Mouse (Mus musculus): ENCODE results near the gene Mylip.
A peak's percentile ranks its signal among the peaks of the same experiment; 100 is the strongest.

Gene Mylip

GRCm38 (mm10) chr13:45389448-45390311 is at the start of gene Mylip:
Gene Mylip (plus strand): TSS chr13:45389742.
- peak; percentile 99 for DNase-seq

GRCm38 (mm10) chr13:45341991-45342390 is 47.6 kb upstream of the Mylip start:
- no peak for DNase-seq

- no peak for DNase-seq
Observed at GRCm38 (mm10) chr13:45343541-45343940, 46.0 kb upstream of the Mylip start.

- DNase-seq: no peak
Observed at GRCm38 (mm10) chr13:45343966-45344365, 45.6 kb upstream of the Mylip start.

- DNase-seq: no peak
Observed at GRCm38 (mm10) chr13:45345471-45346159, 43.9 kb upstream of the Mylip start.

- no peak for DNase-seq
Observed at GRCm38 (mm10) chr13:45351483-45351882, 38.1 kb upstream of the Mylip start.

- no peak for DNase-seq
Observed at GRCm38 (mm10) chr13:45354824-45355223, 34.7 kb upstream of the Mylip start.

- no peak for DNase-seq
Observed at GRCm38 (mm10) chr13:45358208-45358607, 31.3 kb upstream of the Mylip start.

GRCm38 (mm10) chr13:45358676-45359323 is 30.7 kb upstream of the Mylip start:
- no peak for DNase-seq

GRCm38 (mm10) chr13:45365788-45366187 is 23.8 kb upstream of the Mylip start:
- DNase-seq: no peak

- peak; percentile 14 for DNase-seq
Observed at GRCm38 (mm10) chr13:45371673-45372072, 17.9 kb upstream of the Mylip start.

- DNase-seq: no peak
Observed at GRCm38 (mm10) chr13:45372456-45372855, 17.1 kb upstream of the Mylip start.

- DNase-seq: no peak
Observed at GRCm38 (mm10) chr13:45374846-45375245, 14.7 kb upstream of the Mylip start.

- no peak for DNase-seq
Observed at GRCm38 (mm10) chr13:45382208-45382607, 7.3 kb upstream of the Mylip start.

- no peak for DNase-seq
Observed at GRCm38 (mm10) chr13:45384636-45385035, 4.9 kb upstream of the Mylip start.

- DNase-seq: no peak
Observed at GRCm38 (mm10) chr13:45385521-45385920, 4.0 kb upstream of the Mylip start.

- no peak for DNase-seq
Observed at GRCm38 (mm10) chr13:45386253-45386652, 3.3 kb upstream of the Mylip start.

GRCm38 (mm10) chr13:45387231-45387630 is 2.3 kb upstream of the Mylip start:
- DNase-seq: no peak

- no peak for DNase-seq
Observed at GRCm38 (mm10) chr13:45388254-45388805, 1.2 kb upstream of the Mylip start.

GRCm38 (mm10) chr13:45388889-45389288 is 653 bp upstream of the Mylip start:
- no peak for DNase-seq

GRCm38 (mm10) chr13:45390312-45390961 is 895 bp downstream of the Mylip start:
- DNase-seq: peak; percentile 53

GRCm38 (mm10) chr13:45390962-45391853 is 1.7 kb downstream of the Mylip start:
- peak; percentile 74 for DNase-seq

All from lung, postnatal 10 days (tissue).